Mouse (Mus musculus) macrophage (primary cell): ENCODE results near the gene Gm45713. TPM values are rescaled to one million over a fixed set of nuclear protein-coding genes. Genes with fewer than 3 reads are reported as not detected.
"Not testable (repeated sequence)": the region's sequence is repeated elsewhere in the genome, so short reads cannot be mapped to it uniquely, and the experiment has no call there.

ENCODE experiments used
- H3K27ac ChIP-seq: fragments of 350-480 bp; formaldehyde crosslinking; 2 replicates; pipeline ENCODE4 v1.9.0; 2021
- H3K36me3 ChIP-seq: fragments of 350-480 bp; formaldehyde crosslinking; 2 replicates; pipeline ENCODE4 v1.9.0; 2021; ENCODE audit errors: inconsistent target
- H3K4me3 ChIP-seq: fragments of 350-480 bp; formaldehyde crosslinking; 2 replicates; pipeline ENCODE4 v1.9.0; 2021; ENCODE audit errors: inconsistent target
- H3K79me2 ChIP-seq: fragments of 350-480 bp; formaldehyde crosslinking; 2 replicates; pipeline ENCODE4 v1.9.0; 2021; ENCODE audit errors: inconsistent target
- WGBS: methylation state at CpG from one replicate; pipeline ENCODE4 v1.1.7; 2026; ENCODE audit warnings: inconsistent platforms; ENCODE audit not compliant: missing documents; 5-methylcytosine and 5-hydroxymethylcytosine counted together
- polyA plus RNA-seq: library from polyadenylated mRNA; stranded (reverse); fragments of 250-400 nt; gene quantifications from 3 replicates; pipeline ENCODE4 v1.2.4, GENCODE M21; 2018; ENCODE audit warnings: inconsistent platforms

Gene Gm45713
- polyA plus RNA-seq, 1 experiment from 2014 or later: not detected

- 56% methylated on average over 21 of the region's 21 CpGs for WGBS
- peak overlapping the region; percentile 99 for H3K4me3 ChIP-seq
- H3K27ac ChIP-seq: peak overlapping the region; percentile 90
- peaks cover 30% of the 10 kb centered on the region for H3K36me3 ChIP-seq
- peaks cover 43% of the 10 kb centered on the region for H3K79me2 ChIP-seq
These were observed 9.0 kb downstream of the Gm45713 start for GRCm38 (mm10) chr7:45126844-45127699.

- WGBS: 88% methylated on average over 17 of the region's 17 CpGs
- H3K79me2 ChIP-seq: peaks cover 43% of the 10 kb centered on the region
- H3K4me3 ChIP-seq: no peak overlapping the region
- H3K27ac ChIP-seq: peak overlapping the region; percentile 90; the same call in 1 of the 2 replicates
- H3K36me3 ChIP-seq: peaks cover 38% of the 10 kb centered on the region
These were observed 9.7 kb downstream of the Gm45713 start for GRCm38 (mm10) chr7:45126147-45126843.

- H3K36me3 ChIP-seq: peaks cover 44% of the 10 kb centered on the region
- H3K27ac ChIP-seq, H3K4me3 ChIP-seq: not testable (repeated sequence)
- peaks cover 43% of the 10 kb centered on the region for H3K79me2 ChIP-seq
- WGBS: 74% methylated on average over 5 of the region's 5 CpGs
These were observed 10.4 kb downstream of the Gm45713 start for GRCm38 (mm10) chr7:45125649-45126048.

- H3K36me3 ChIP-seq: peaks cover 49% of the 10 kb centered on the region
- peak overlapping the region; percentile 36; the same call in 1 of the 2 replicates for H3K27ac ChIP-seq
- no peak overlapping the region for H3K4me3 ChIP-seq
- peaks cover 43% of the 10 kb centered on the region for H3K79me2 ChIP-seq
- 85% methylated on average over 7 of the region's 7 CpGs for WGBS
These were observed 10.9 kb downstream of the Gm45713 start for GRCm38 (mm10) chr7:45125144-45125600.

GRCm38 (mm10) chr7:45124224-45125143, 11.5 kb downstream of the Gm45713 start, which contains the start of gene Rps11:
TSS of gene Rps11 (minus strand) at chr7:45124439.
- H3K36me3 ChIP-seq: peaks cover 53% of the 10 kb centered on the region
- 4% methylated on average over 56 of the region's 59 CpGs for WGBS
- peak within 1 kb of the TSS; percentile 99 for H3K4me3 ChIP-seq
- peaks cover 43% of the 10 kb centered on the region for H3K79me2 ChIP-seq
- H3K27ac ChIP-seq: peak within 1 kb of the TSS; percentile 95

- WGBS: 7% methylated on average over 12 of the region's 12 CpGs
- Histone ChIP-seq H3K79me2 (peaks cover 39% of the 10 kb centered on the region), H3K27ac (peak overlapping the region; percentile 95), H3K4me3 (peak overlapping the region; percentile 99), H3K36me3 (peaks cover 53% of the 10 kb centered on the region)
These were observed 12.9 kb downstream of the Gm45713 start for GRCm38 (mm10) chr7:45123186-45123570.

GRCm38 (mm10) chr7:45122561-45123185, 13.4 kb downstream of the Gm45713 start:
- Histone ChIP-seq H3K27ac (peak overlapping the region; percentile 95), H3K79me2 (peaks cover 34% of the 10 kb centered on the region), H3K4me3 (peak overlapping the region; percentile 99), H3K36me3 (peaks cover 53% of the 10 kb centered on the region)
- WGBS: 67% methylated on average over 13 of the region's 15 CpGs

- no peak overlapping the region for H3K4me3 ChIP-seq
- H3K27ac ChIP-seq: no peak overlapping the region
- peaks cover 27% of the 10 kb centered on the region for H3K79me2 ChIP-seq
- H3K36me3 ChIP-seq: peaks cover 51% of the 10 kb centered on the region
These were observed 14.1 kb downstream of the Gm45713 start for GRCm38 (mm10) chr7:45121966-45122365.

GRCm38 (mm10) chr7:45121404-45121803, 14.6 kb downstream of the Gm45713 start:
- Histone ChIP-seq H3K4me3 (no peak overlapping the region), H3K79me2 (peaks cover 21% of the 10 kb centered on the region), H3K36me3 (peaks cover 46% of the 10 kb centered on the region), H3K27ac (no peak overlapping the region)
- WGBS: 22% methylated on average over 7 of the region's 8 CpGs

GRCm38 (mm10) chr7:45119780-45120709, 16.0 kb downstream of the Gm45713 start:
- Histone ChIP-seq H3K27ac (no peak overlapping the region), H3K79me2 (peaks cover 17% of the 10 kb centered on the region), H3K36me3 (peaks cover 32% of the 10 kb centered on the region), H3K4me3 (no peak overlapping the region)
- 84% methylated on average over 5 of the region's 5 CpGs for WGBS

- H3K4me3 ChIP-seq: no peak overlapping the region
- peaks cover 32% of the 10 kb centered on the region for H3K36me3 ChIP-seq
- peaks cover 9% of the 10 kb centered on the region for H3K79me2 ChIP-seq
- H3K27ac ChIP-seq: no peak overlapping the region
- 93% methylated on average over 5 of the region's 6 CpGs for WGBS
These were observed 17.7 kb downstream of the Gm45713 start for GRCm38 (mm10) chr7:45118336-45118735.

GRCm38 (mm10) chr7:45117566-45117965, 18.5 kb downstream of the Gm45713 start:
- peaks cover 28% of the 10 kb centered on the region for H3K36me3 ChIP-seq
- no peak overlapping the region for H3K4me3 ChIP-seq
- peaks cover 1% of the 10 kb centered on the region for H3K79me2 ChIP-seq
- 75% methylated on average over 8 of the region's 8 CpGs for WGBS
- no peak overlapping the region for H3K27ac ChIP-seq

- WGBS: 100% methylated on average over 2 of the region's 2 CpGs
- Histone ChIP-seq H3K4me3 (no peak overlapping the region), H3K79me2 (no peaks in the 10 kb centered on the region), H3K36me3 (no peaks in the 10 kb centered on the region), H3K27ac (no peak overlapping the region)
These were observed 22.6 kb downstream of the Gm45713 start for GRCm38 (mm10) chr7:45113476-45113875.
